Mouse (Mus musculus): ENCODE measurements around the gene Flt3.
A peak's percentile ranks its signal among the peaks of the same experiment; 100 is the strongest.

- TF ChIP-seq POLR2A (IDR thresholded peaks at IDR 0.05; ENCODE audit: low read depth, low read length) (peak; percentile 69), CTCF (conservative IDR thresholded peaks at IDR 0.05 in 1 of 2, IDR thresholded peaks at IDR 0.05 in 1 of 2; ENCODE audit: low read depth in 2 of 2, low read length in 2 of 2) (no peak)
Measured at GRCm38 (mm10) chr5:147430936-147431839, 30.9 kb upstream of the Flt3 start.
